Mouse (Mus musculus) hindbrain, embryonic 11.5 days (tissue): Measurements from ENCODE around the gene Gm21988. TPM values are rescaled to one million over a fixed set of nuclear protein-coding genes. Genes with fewer than 3 reads are reported as not detected.

Experiments used
- ATAC-seq: fragments of 200-750 bp; cut with Nextera tagmentation; 2 replicates; pipeline ENCODE4 v1.8.0; 2017; ENCODE audit warnings: mild to moderate bottlenecking, moderate TSS enrichment, moderate library complexity; ENCODE audit not compliant: low FRiP score
- DNase-seq: peaks from one replicate; pipeline ENCODE4 v3.0.0-alpha.2; 2015; ENCODE audit warnings: low spot score
- H3K27ac ChIP-seq: fragments of 300-500 bp; sonication (generic); 2 replicates; pipeline ENCODE4 v1.5.1; 2014; ENCODE audit warnings: mild to moderate bottlenecking, low read depth, low read length
- H3K27me3 ChIP-seq: fragments of 300-500 bp; sonication (generic); 2 replicates; pipeline ENCODE4 v1.6.1; 2014; ENCODE audit warnings: mild to moderate bottlenecking, low read length, moderate library complexity, mixed read lengths; ENCODE audit not compliant: control insufficient read depth, insufficient read depth
- H3K36me3 ChIP-seq: fragments of 300-500 bp; sonication (generic); 2 replicates; pipeline ENCODE4 v1.6.1; 2014; ENCODE audit warnings: mild to moderate bottlenecking, low read length, moderate library complexity, mixed read lengths; ENCODE audit not compliant: control insufficient read depth, insufficient read depth
- H3K4me1 ChIP-seq: fragments of 300-500 bp; sonication (generic); replicated peaks from 2 replicates; pipeline ENCODE4 v1.6.1; 2014; ENCODE audit warnings: low read length, mixed read lengths; ENCODE audit not compliant: control insufficient read depth, insufficient read depth
- H3K4me2 ChIP-seq: fragments of 300-500 bp; sonication (generic); replicated peaks from 2 replicates; pipeline ENCODE4 v1.6.1; 2014; ENCODE audit warnings: mild to moderate bottlenecking, low read depth, low read length
- H3K4me3 ChIP-seq: fragments of 300-500 bp; sonication (generic); 2 replicates; pipeline ENCODE4 v1.5.1; 2014; ENCODE audit warnings: low read depth, low read length
- H3K9ac ChIP-seq: fragments of 300-500 bp; sonication (generic); 2 replicates; pipeline ENCODE4 v1.6.1; 2014; ENCODE audit warnings: low read depth, low read length
- H3K9me3 ChIP-seq: fragments of 300-500 bp; sonication (generic); 2 replicates; pipeline ENCODE4 v1.6.1; 2016; ENCODE audit warnings: low read length; ENCODE audit not compliant: control insufficient read depth
- WGBS: fragments of 180-500 bp; shearing (Covaris S2); extraction: QIAGEN DNeasy Blood & Tissue Kit; methylation state at CpG from one replicate; pipeline ENCODE4 v1.1.7; 2014; 5-methylcytosine and 5-hydroxymethylcytosine counted together
- microRNA counts: library from miRNA; unstranded; fragments of <30 nt; microRNA quantifications from one replicate; lab custom pipeline; 2015
- polyA plus RNA-seq: library from polyadenylated mRNA; unstranded; fragments of >200 nt; fragmentation: Nextera tagmentation; extraction: Ambion mirVana; gene quantifications from 2 replicates; pipeline ENCODE4 v1.2.1, GENCODE M21; 2014

Gm21988 gene
- polyA plus RNA-seq, 1 experiment from 2014 or later: 11.6 TPM

DNA sequence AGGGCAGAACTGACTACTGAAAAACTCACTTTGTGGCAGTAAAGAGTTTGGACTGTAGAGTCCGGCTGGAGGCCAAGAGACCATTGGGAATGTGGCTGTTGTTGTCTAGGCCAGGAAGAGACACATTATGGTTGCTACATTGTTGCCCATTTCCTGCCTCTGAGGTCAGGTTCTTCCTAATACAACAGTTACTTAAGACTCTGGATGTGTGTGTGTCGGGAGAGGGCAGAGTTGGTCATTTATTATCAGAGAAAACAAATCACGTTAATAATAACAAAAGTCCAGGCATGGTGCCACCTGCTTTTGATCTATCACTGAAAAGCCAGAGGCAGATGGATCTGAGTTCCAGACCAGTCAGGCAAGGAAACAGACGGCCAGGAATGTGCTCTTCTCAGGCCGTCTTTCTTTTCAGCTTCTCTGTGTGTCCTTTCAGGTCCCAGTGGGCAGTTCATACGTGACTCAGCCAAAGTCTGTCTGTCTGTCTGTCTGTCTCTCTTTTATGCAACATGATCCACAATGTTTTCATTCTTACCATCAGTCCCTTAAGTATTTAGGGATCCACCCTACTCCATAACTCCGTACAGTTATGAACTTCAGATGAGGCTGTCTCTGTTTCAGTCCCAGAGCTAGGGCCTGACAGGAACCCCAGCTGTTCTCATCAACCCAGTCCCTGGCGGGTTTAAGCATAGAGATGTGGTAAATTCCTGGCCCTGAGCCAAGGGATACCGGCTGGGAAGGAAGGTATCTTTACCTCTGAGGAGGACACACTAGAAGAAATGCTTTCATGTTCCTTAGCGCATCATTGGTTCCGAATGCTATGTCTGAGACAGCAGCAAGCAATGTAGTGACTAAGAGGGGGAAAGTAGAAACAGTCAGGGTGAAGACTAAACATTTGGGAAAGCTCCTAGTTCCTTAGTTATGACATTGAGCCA lies 46.0 kb downstream of the Gm21988 start:
- H3K4me2 ChIP-seq: no peak overlapping the region
- no peak overlapping the region for H3K27ac ChIP-seq
- H3K4me3 ChIP-seq: no peak overlapping the region
- no peak for ATAC-seq
- WGBS: 60% methylated on average over 11 of the region's 11 CpGs
- H3K9me3 ChIP-seq: no peaks in the 10 kb centered on the region
- H3K4me1 ChIP-seq: no peaks in the 10 kb centered on the region
- H3K9ac ChIP-seq: no peak overlapping the region
- DNase-seq: no peak
- H3K27me3 ChIP-seq: no peaks in the 10 kb centered on the region
- H3K36me3 ChIP-seq: no peaks in the 10 kb centered on the region

DNA sequence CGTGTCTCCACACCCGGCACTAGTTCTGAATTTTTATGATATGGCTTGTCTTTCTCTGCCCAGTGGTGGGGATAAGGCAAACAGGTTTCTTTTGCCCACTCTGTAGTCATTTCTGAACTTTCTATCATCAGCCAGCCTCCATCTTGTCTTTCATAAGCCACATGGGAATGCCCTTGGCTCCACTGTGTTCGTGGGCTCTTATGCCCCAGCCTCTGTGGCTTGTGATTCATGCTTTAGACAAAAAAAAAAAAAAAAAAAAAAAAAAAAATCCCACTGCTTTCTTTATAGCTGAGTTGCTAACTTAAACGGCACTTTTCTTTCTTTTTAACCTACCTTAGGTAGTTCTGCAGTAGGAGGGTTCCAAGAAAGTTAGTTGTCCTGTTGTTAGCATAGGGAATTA lies 47.5 kb downstream of the Gm21988 start:
- Histone ChIP-seq H3K36me3 (no peaks in the 10 kb centered on the region), H3K9ac (no peak overlapping the region), H3K27ac (no peak overlapping the region), H3K4me2 (no peak overlapping the region), H3K9me3 (no peaks in the 10 kb centered on the region), H3K27me3 (no peaks in the 10 kb centered on the region), H3K4me3 (no peak overlapping the region), H3K4me1 (no peaks in the 10 kb centered on the region)
- DNase-seq: no peak
- ATAC-seq: no peak
- whole genome bisulfite sequencing: 85% methylated on average over 4 of the region's 4 CpGs

DNA sequence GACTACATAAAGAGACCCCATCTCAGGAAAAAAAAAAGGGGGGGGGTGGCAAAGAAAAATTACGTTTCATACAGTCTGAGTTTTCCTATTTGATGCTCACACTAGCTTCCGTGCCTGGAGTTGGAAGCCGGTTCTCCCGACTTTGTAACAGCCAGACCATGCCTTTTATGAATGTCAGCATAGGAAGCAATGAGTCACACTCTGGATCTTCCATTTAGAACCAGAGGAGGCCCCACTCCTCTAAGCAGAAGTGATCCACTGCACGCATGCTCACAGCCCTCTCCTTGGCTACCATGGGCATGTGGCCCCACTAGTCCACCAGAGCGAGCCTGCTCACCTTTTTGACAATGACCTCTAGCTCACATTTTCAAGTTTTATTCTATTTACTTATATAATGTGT lies 48.4 kb downstream of the Gm21988 start:
- Histone ChIP-seq H3K27ac (no peak overlapping the region), H3K4me3 (no peak overlapping the region), H3K4me2 (no peak overlapping the region), H3K9me3 (no peaks in the 10 kb centered on the region), H3K27me3 (no peaks in the 10 kb centered on the region), H3K4me1 (no peaks in the 10 kb centered on the region), H3K36me3 (no peaks in the 10 kb centered on the region), H3K9ac (no peak overlapping the region)
- DNase-seq (no peak), ATAC-seq (no peak)
- WGBS: 94% methylated on average over 6 of the region's 6 CpGs

DNA sequence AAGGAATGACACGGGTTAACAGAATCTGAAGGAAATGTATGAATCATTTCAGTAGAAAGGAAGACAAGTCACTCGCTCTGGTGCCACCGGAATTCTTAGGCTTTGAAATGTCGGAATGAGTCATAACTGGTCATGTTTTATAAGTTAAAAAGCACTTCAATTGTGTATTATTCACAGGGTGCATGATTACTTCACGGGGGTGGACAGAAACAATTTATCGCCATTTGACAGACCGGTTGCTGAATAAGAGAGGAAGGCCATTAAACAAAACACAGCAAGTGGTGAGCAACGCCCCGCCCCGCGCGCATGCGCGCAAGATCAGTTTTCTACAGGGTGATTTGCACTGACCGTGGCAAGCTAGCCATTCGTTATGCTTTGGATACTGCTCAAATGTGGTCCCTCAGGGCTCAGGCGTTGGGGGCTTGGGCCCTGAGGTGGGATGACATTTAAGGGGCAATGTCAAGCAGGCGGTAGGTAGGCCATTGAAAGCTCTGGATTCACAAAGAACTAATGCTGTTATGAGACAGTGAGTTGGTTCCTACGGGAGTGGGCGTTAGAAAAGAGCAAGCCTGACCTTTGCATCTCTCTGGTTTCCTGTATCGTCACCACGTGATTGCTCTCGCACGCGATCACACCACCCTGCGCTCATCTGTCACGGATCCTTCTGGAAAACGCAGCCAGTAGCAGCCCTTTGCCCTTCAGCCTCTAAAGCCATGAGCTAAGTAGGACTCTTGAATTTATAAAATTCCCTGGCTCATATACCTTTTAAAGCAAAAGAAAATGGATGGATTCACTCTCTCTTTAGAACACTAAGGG lies 50.1 kb downstream of the Gm21988 start:
- H3K27ac ChIP-seq: no peak overlapping the region
- no peak overlapping the region for H3K9ac ChIP-seq
- no peaks in the 10 kb centered on the region for H3K27me3 ChIP-seq
- no peaks in the 10 kb centered on the region for H3K4me1 ChIP-seq
- H3K4me2 ChIP-seq: no peak overlapping the region
- H3K9me3 ChIP-seq: no peaks in the 10 kb centered on the region
- DNase-seq: no peak
- H3K36me3 ChIP-seq: no peaks in the 10 kb centered on the region
- no peak for ATAC-seq
- no peak overlapping the region for H3K4me3 ChIP-seq
- 80% methylated on average over 28 of the region's 28 CpGs for WGBS

MicroRNAs encoded within 50 kb of the gene (microRNA counts, 519-probe panel; counts per million panel counts)
- 3,200 counts per million, percentile 17 among the panel's probes with 10 or more counts for microRNA mmu-miR-195 (lab: Ali Mortazavi, UCI)
- microRNA mmu-miR-497 (lab: Ali Mortazavi, UCI): not detected

Other genes with a start within 250 kb of the Gm21988 start
- gene Gabarap, start 248.7 kb downstream of the Gm21988 start, polyA plus RNA-seq: 621 and 643 TPM in 2 replicates
- 56.7 and 57.5 TPM in 2 replicates for gene Phf23, start 244.1 kb downstream of the Gm21988 start, polyA plus RNA-seq
- gene Dvl2, start 239.2 kb downstream of the Gm21988 start, polyA plus RNA-seq: 24.6 and 27.2 TPM in 2 replicates
- 45.1 and 52.1 TPM in 2 replicates for gene Acadvl, start 224.4 kb downstream of the Gm21988 start, polyA plus RNA-seq
- gene Dlg4, start 222.9 kb downstream of the Gm21988 start, polyA plus RNA-seq: 13.2 and 18.7 TPM in 2 replicates
- gene Asgr1, start 185.7 kb downstream of the Gm21988 start, polyA plus RNA-seq: 0.29 and 0.40 TPM in 2 replicates
- not detected in 2 replicates for gene Asgr2, start 147.2 kb downstream of the Gm21988 start, polyA plus RNA-seq
- gene Mgl2, start 109.5 kb downstream of the Gm21988 start, polyA plus RNA-seq: 0.42 TPM in 1 of 2 replicates, not detected in the other
- 0.32 and 1.4 TPM in 2 replicates for gene Clec10a, start 83.6 kb downstream of the Gm21988 start, polyA plus RNA-seq
- gene Slc16a11, start 27.1 kb downstream of the Gm21988 start, polyA plus RNA-seq: 0.40 and 0.51 TPM in 2 replicates
- 10.9 and 14.3 TPM in 2 replicates for gene Slc16a13, start 18.8 kb downstream of the Gm21988 start, polyA plus RNA-seq
- 5.0 and 5.9 TPM in 2 replicates for gene Bcl6b, start 10.0 kb downstream of the Gm21988 start, polyA plus RNA-seq
- 229 and 230 TPM in 2 replicates for gene 0610010K14Rik, start 1.9 kb downstream of the Gm21988 start, polyA plus RNA-seq
- gene Rnasek, start within 50 bp of the Gm21988 start, polyA plus RNA-seq: 146 and 147 TPM in 2 replicates
- 3.5 and 3.7 TPM in 2 replicates for gene Alox12, start 15.5 kb upstream of the Gm21988 start, polyA plus RNA-seq
- gene Alox12e, start 82.8 kb upstream of the Gm21988 start, polyA plus RNA-seq: not detected in 2 replicates
- gene Alox15, start 112.2 kb upstream of the Gm21988 start, polyA plus RNA-seq: 0.18 TPM in 1 of 2 replicates, not detected in the other
- 31.0 and 32.0 TPM in 2 replicates for gene Pelp1, start 170.2 kb upstream of the Gm21988 start, polyA plus RNA-seq
- 27.8 and 38.1 TPM in 2 replicates for gene Arrb2, start 192.8 kb upstream of the Gm21988 start, polyA plus RNA-seq
- gene Med11, start 212.1 kb upstream of the Gm21988 start, polyA plus RNA-seq: 40.2 and 42.0 TPM in 2 replicates
- gene Zmynd15, start 219.6 kb upstream of the Gm21988 start, polyA plus RNA-seq: 0.22 and 0.43 TPM in 2 replicates
- 0.42 and 1.2 TPM in 2 replicates for gene Cxcl16, start 220.2 kb upstream of the Gm21988 start, polyA plus RNA-seq